Mouse (Mus musculus): ENCODE measurements around the gene Tlr2.
"Not testable (repeated sequence)": the region's sequence is repeated elsewhere in the genome, so short reads cannot be mapped to it uniquely, and the experiment has no call there.

Gene Tlr2

GRCm38 (mm10) chr3:83841095-83841850 lies at the start of gene Tlr2:
Gene Tlr2, minus strand, starts transcription at chr3:83841767.
- ATAC-seq (ENCODE audit: insufficient number of reproducible peaks, low FRiP score, low TSS enrichment) = 0 out of 2 replicates have a peak, but pooled peaks have one; percentile 13

GRCm38 (mm10) chr3:83885163-83885562 lies 43.6 kb upstream of the Tlr2 start:
- no peak for ATAC-seq (ENCODE audit: insufficient number of reproducible peaks, low FRiP score, low TSS enrichment)

GRCm38 (mm10) chr3:83879261-83880050 lies 37.9 kb upstream of the Tlr2 start:
- ATAC-seq (ENCODE audit: insufficient number of reproducible peaks, low FRiP score, low TSS enrichment) = not testable (repeated sequence)

- no peak for ATAC-seq (ENCODE audit: insufficient number of reproducible peaks, low FRiP score, low TSS enrichment)
Observed at GRCm38 (mm10) chr3:83878801-83879200, 37.2 kb upstream of the Tlr2 start.

GRCm38 (mm10) chr3:83876299-83876698 lies 34.7 kb upstream of the Tlr2 start:
- no peak for ATAC-seq (ENCODE audit: insufficient number of reproducible peaks, low FRiP score, low TSS enrichment)

GRCm38 (mm10) chr3:83875078-83875477 lies 33.5 kb upstream of the Tlr2 start:
- ATAC-seq (ENCODE audit: insufficient number of reproducible peaks, low FRiP score, low TSS enrichment) = not testable (repeated sequence)

GRCm38 (mm10) chr3:83872853-83873252 lies 31.3 kb upstream of the Tlr2 start:
- not testable (repeated sequence) for ATAC-seq (ENCODE audit: insufficient number of reproducible peaks, low FRiP score, low TSS enrichment)

GRCm38 (mm10) chr3:83871962-83872361 lies 30.4 kb upstream of the Tlr2 start:
- ATAC-seq (ENCODE audit: insufficient number of reproducible peaks, low FRiP score, low TSS enrichment) = not testable (repeated sequence)

- not testable (repeated sequence) for ATAC-seq (ENCODE audit: insufficient number of reproducible peaks, low FRiP score, low TSS enrichment)
Observed at GRCm38 (mm10) chr3:83871559-83871958, 30.0 kb upstream of the Tlr2 start.

GRCm38 (mm10) chr3:83869776-83870175 lies 28.2 kb upstream of the Tlr2 start:
- no peak; the same call in 1 of the 2 replicates for ATAC-seq (ENCODE audit: insufficient number of reproducible peaks, low FRiP score, low TSS enrichment)

- not testable (repeated sequence) for ATAC-seq (ENCODE audit: insufficient number of reproducible peaks, low FRiP score, low TSS enrichment)
Observed at GRCm38 (mm10) chr3:83867026-83867425, 25.5 kb upstream of the Tlr2 start.

- ATAC-seq (ENCODE audit: insufficient number of reproducible peaks, low FRiP score, low TSS enrichment) = no peak
Observed at GRCm38 (mm10) chr3:83865216-83865615, 23.6 kb upstream of the Tlr2 start.

- no peak for ATAC-seq (ENCODE audit: insufficient number of reproducible peaks, low FRiP score, low TSS enrichment)
Observed at GRCm38 (mm10) chr3:83864064-83864548, 22.5 kb upstream of the Tlr2 start.

- peak; percentile 31; the same call in 1 of the 2 replicates for ATAC-seq (ENCODE audit: insufficient number of reproducible peaks, low FRiP score, low TSS enrichment)
Observed at GRCm38 (mm10) chr3:83862956-83863355, 21.4 kb upstream of the Tlr2 start.

GRCm38 (mm10) chr3:83859595-83859994 lies 18.0 kb upstream of the Tlr2 start:
- ATAC-seq (ENCODE audit: insufficient number of reproducible peaks, low FRiP score, low TSS enrichment) = no peak

- no peak for ATAC-seq (ENCODE audit: insufficient number of reproducible peaks, low FRiP score, low TSS enrichment)
Observed at GRCm38 (mm10) chr3:83859071-83859470, 17.5 kb upstream of the Tlr2 start.

- no peak for ATAC-seq (ENCODE audit: insufficient number of reproducible peaks, low FRiP score, low TSS enrichment)
Observed at GRCm38 (mm10) chr3:83857621-83858020, 16.1 kb upstream of the Tlr2 start.

- no peak for ATAC-seq (ENCODE audit: insufficient number of reproducible peaks, low FRiP score, low TSS enrichment)
Observed at GRCm38 (mm10) chr3:83855643-83856042, 14.1 kb upstream of the Tlr2 start.

GRCm38 (mm10) chr3:83849341-83849740 lies 7.8 kb upstream of the Tlr2 start:
- no peak for ATAC-seq (ENCODE audit: insufficient number of reproducible peaks, low FRiP score, low TSS enrichment)

GRCm38 (mm10) chr3:83844766-83845520 lies 3.4 kb upstream of the Tlr2 start:
- no peak for ATAC-seq (ENCODE audit: insufficient number of reproducible peaks, low FRiP score, low TSS enrichment)
